Mouse (Mus musculus): ENCODE data around the gene Ankrd6.

Ankrd6 gene

GRCm38 (mm10) chr4:32787110-32787509 is 163.5 kb downstream of the Ankrd6 start:
- no peak for DNase-seq (ENCODE audit: low read depth, low spot score)

- no peak for DNase-seq (ENCODE audit: low read depth, low spot score)
Observed at GRCm38 (mm10) chr4:32779996-32780395, 170.6 kb downstream of the Ankrd6 start.

- DNase-seq (ENCODE audit: low read depth, low spot score), result no peak
Observed at GRCm38 (mm10) chr4:32770284-32770810, 180.3 kb downstream of the Ankrd6 start.

- DNase-seq (ENCODE audit: low read depth, low spot score), result peak; percentile 26
Observed at GRCm38 (mm10) chr4:32768046-32768445, 182.6 kb downstream of the Ankrd6 start.

GRCm38 (mm10) chr4:32767471-32767870 is 183.2 kb downstream of the Ankrd6 start:
- DNase-seq (ENCODE audit: low read depth, low spot score), result no peak

GRCm38 (mm10) chr4:32757430-32757829 is 193.2 kb downstream of the Ankrd6 start:
- no peak for DNase-seq (ENCODE audit: low read depth, low spot score)
